Mouse (Mus musculus) thymus, adult 18-20 months (tissue): ENCODE measurements around the gene 2310057N15Rik.
"Not testable (repeated sequence)": the region's sequence is repeated elsewhere in the genome, so short reads cannot be mapped to it uniquely, and the experiment has no call there.

Experiments
- DNase-seq, 2 experiments: peaks; one replicate each; pipeline ENCODE4 v3.0.0; 2022; ENCODE audit warnings: mixed read lengths in 2 of 2

2310057N15Rik gene

GRCm38 (mm10) chr16:88774106-88774505, at the start of gene 2310057N15Rik:
Gene 2310057N15Rik (minus strand): TSS chr16:88774206.
- DNase-seq: no peak

GRCm38 (mm10) chr16:88823736-88824135, 49.7 kb upstream of the 2310057N15Rik start:
- DNase-seq: no peak

GRCm38 (mm10) chr16:88820066-88820465, 46.1 kb upstream of the 2310057N15Rik start, which contains the start of gene Krtap15:
Gene Krtap15 (plus strand): TSS chr16:88820215.
- no peak for DNase-seq

- no peak for DNase-seq
Measured at GRCm38 (mm10) chr16:88811827-88812226, 37.8 kb upstream of the 2310057N15Rik start, which contains the start of gene Gm20741. Gene Gm20741 (minus strand): TSS chr16:88812220.

- no peak for DNase-seq
Measured at GRCm38 (mm10) chr16:88786786-88787185, 12.8 kb upstream of the 2310057N15Rik start.

- no peak for DNase-seq
Measured at GRCm38 (mm10) chr16:88777596-88777995, 3.6 kb upstream of the 2310057N15Rik start, which contains the start of gene Gm5965. Gene Gm5965 (plus strand): TSS chr16:88777896.

GRCm38 (mm10) chr16:88758547-88758946, 15.5 kb downstream of the 2310057N15Rik start, which contains the start of gene 2310034C09Rik:
Gene 2310034C09Rik (plus strand): TSS chr16:88758847.
- DNase-seq: not testable (repeated sequence)

GRCm38 (mm10) chr16:88751535-88751934, 22.5 kb downstream of the 2310057N15Rik start, which contains the start of gene Krtap13:
Gene Krtap13 (minus strand): TSS chr16:88751635.
- DNase-seq: not testable (repeated sequence)

GRCm38 (mm10) chr16:88747943-88748342, 26.1 kb downstream of the 2310057N15Rik start:
- DNase-seq: no peak

- no peak for DNase-seq
Measured at GRCm38 (mm10) chr16:88744750-88745340, 29.2 kb downstream of the 2310057N15Rik start.

GRCm38 (mm10) chr16:88735391-88735790, 38.6 kb downstream of the 2310057N15Rik start:
- no peak for DNase-seq

GRCm38 (mm10) chr16:88728812-88729275, 45.2 kb downstream of the 2310057N15Rik start, which contains the start of gene Krtap13-1:
Gene Krtap13-1 (plus strand): TSS chr16:88728862.
- no peak for DNase-seq
